Mouse (Mus musculus): Measurements from ENCODE around the gene Snca. TPM values are rescaled to one million over a fixed set of nuclear protein-coding genes. Genes with fewer than 3 reads are reported as not detected.
"Not testable (repeated sequence)": the region's sequence is repeated elsewhere in the genome, so short reads cannot be mapped to it uniquely, and the experiment has no call there.

Snca gene
- polyA plus RNA-seq, 1 experiment from 2014 or later, result 95.6 TPM

- Histone ChIP-seq H3K27me3 (replicated peaks) (no peaks in the 10 kb centered on the region), H3K9ac (no peak overlapping the region), H3K4me1 (no peaks in the 10 kb centered on the region), H3K9me3 (no peaks in the 10 kb centered on the region), H3K4me2 (no peak overlapping the region), H3K4me3 (no peak overlapping the region), H3K36me3 (no peaks in the 10 kb centered on the region), H3K27ac (replicated peaks) (no peak overlapping the region)
- 12% methylated on average over 2 of the region's 2 CpGs for WGBS
- ATAC-seq (ENCODE audit: extremely low read depth, insufficient number of reproducible peaks, low FRiP score, low TSS enrichment), result no peak
Measured at GRCm38 (mm10) chr6:60709997-60710471, 119.6 kb downstream of the Snca start.

- no peak for ATAC-seq (ENCODE audit: extremely low read depth, insufficient number of reproducible peaks, low FRiP score, low TSS enrichment)
- Histone ChIP-seq H3K4me1 (no peaks in the 10 kb centered on the region), H3K27me3 (replicated peaks) (no peaks in the 10 kb centered on the region), H3K36me3 (no peaks in the 10 kb centered on the region), H3K4me2 (no peak overlapping the region), H3K9ac (no peak overlapping the region), H3K9me3 (no peaks in the 10 kb centered on the region), H3K4me3 (no peak overlapping the region), H3K27ac (replicated peaks) (no peak overlapping the region)
- WGBS, result 63% methylated on average over 2 of the region's 2 CpGs
Measured at GRCm38 (mm10) chr6:60698072-60698471, 131.6 kb downstream of the Snca start.

- not testable (repeated sequence) for H3K9ac ChIP-seq; H3K4me1 ChIP-seq; H3K27ac ChIP-seq (replicated peaks); H3K4me2 ChIP-seq; H3K36me3 ChIP-seq; H3K4me3 ChIP-seq; ATAC-seq (ENCODE audit: extremely low read depth, insufficient number of reproducible peaks, low FRiP score, low TSS enrichment); H3K9me3 ChIP-seq; H3K27me3 ChIP-seq (replicated peaks)
- 71% methylated on average over 4 of the region's 4 CpGs for WGBS
Measured at GRCm38 (mm10) chr6:60687048-60687447, 142.6 kb downstream of the Snca start.

- no peak overlapping the region for H3K4me3 ChIP-seq
- no peak for ATAC-seq (ENCODE audit: extremely low read depth, insufficient number of reproducible peaks, low FRiP score, low TSS enrichment)
- no peaks in the 10 kb centered on the region for H3K4me1 ChIP-seq
- no peaks in the 10 kb centered on the region for H3K9me3 ChIP-seq
- no peak overlapping the region for H3K27ac ChIP-seq (replicated peaks)
- H3K36me3 ChIP-seq, result no peaks in the 10 kb centered on the region
- no peaks in the 10 kb centered on the region for H3K27me3 ChIP-seq (replicated peaks)
- no peak overlapping the region for H3K9ac ChIP-seq
- 38% methylated on average over 4 of the region's 4 CpGs for WGBS
- no peak overlapping the region for H3K4me2 ChIP-seq
Measured at GRCm38 (mm10) chr6:60682233-60682632, 147.4 kb downstream of the Snca start.

Other genes starting within 250 kb of the Snca start
- 3.5 and 4.3 TPM in 2 replicates for gene Mmrn1, start 95.1 kb upstream of the Snca start, polyA plus RNA-seq (2015; fragmentation: Nextera tagmentation; extraction: Ambion mirVana)

Measured in heart, embryonic 13.5 days (tissue).